In genomic region chr2:129621654-129622490, GRCm38 (mm10) we compare ENCODE assay signal across 14 mouse cellular contexts. TPM values are rescaled to one million over a fixed set of nuclear protein-coding genes. Genes with fewer than 3 reads are reported as not detected.
A peak's percentile ranks its signal among the peaks of the same experiment; 100 is the strongest.
DNase-seq lines count a peak whose midpoint lies in the region; ATAC-seq lines count a peak whose summit lies in the region.
"Had no signal": no experiment of that assay in that cellular context is flagged by ENCODE, and none has a peak within 500 bp of the region (broad histone marks: within the 10 kb centered on the region; RNA-seq: fewer than 3 reads in every experiment).

No protein-coding gene starts in this region.

- WGBS in heart, embryonic 11.5 days (ENCODE audit: insufficient replicate concordance), result 81% methylated on average over 9 of the region's 9 CpGs
- 86% methylated on average over 9 of the region's 9 CpGs for WGBS in midbrain, embryonic 11.5 days
- WGBS in midbrain, embryonic 13.5 days, result 93% methylated on average over 9 of the region's 9 CpGs
- WGBS in forebrain, embryonic 11.5 days, result 90% methylated on average over 9 of the region's 9 CpGs

- H3K9ac ChIP-seq in heart, embryonic 11.5 days (ENCODE audit: low read depth, low read length), result no peak overlapping the region
- no peak overlapping the region for H3K9ac ChIP-seq in midbrain, embryonic 11.5 days (ENCODE audit: low read length)
- no peak overlapping the region for H3K9ac ChIP-seq in midbrain, embryonic 13.5 days (replicated peaks)
- H3K9ac ChIP-seq in forebrain, embryonic 11.5 days (ENCODE audit: low read length), result no peak overlapping the region
- H3K9ac ChIP-seq: forebrain, embryonic 15.5 days; limb, embryonic 13.5 days; lung, embryonic 14.5 days had no signal

- H3K4me3 ChIP-seq in heart, embryonic 11.5 days (ENCODE audit: low read depth, low read length), result no peak overlapping the region
- H3K4me3 ChIP-seq in midbrain, embryonic 11.5 days (ENCODE audit: low read depth, low read length), result no peak overlapping the region
- H3K4me3 ChIP-seq in midbrain, embryonic 13.5 days (replicated peaks), result no peak overlapping the region
- no peak overlapping the region for H3K4me3 ChIP-seq in forebrain, embryonic 11.5 days (ENCODE audit: low read depth, low read length)
- H3K4me3 ChIP-seq: forebrain, embryonic 15.5 days; limb, embryonic 13.5 days; myocyte had no signal

- no peaks in the 10 kb centered on the region for H3K27me3 ChIP-seq in heart, embryonic 11.5 days (ENCODE audit: control insufficient read depth, insufficient read depth, low read length)
- no peaks in the 10 kb centered on the region for H3K27me3 ChIP-seq in midbrain, embryonic 11.5 days (ENCODE audit: control insufficient read depth, insufficient read depth, low read length)
- H3K27me3 ChIP-seq in midbrain, embryonic 13.5 days, result no peaks in the 10 kb centered on the region
- no peaks in the 10 kb centered on the region for H3K27me3 ChIP-seq in forebrain, embryonic 11.5 days (ENCODE audit: control insufficient read depth, insufficient read depth, low read length)
- H3K27me3 ChIP-seq: forebrain, embryonic 15.5 days; limb, embryonic 13.5 days had no signal

- H3K4me2 ChIP-seq in heart, embryonic 11.5 days, result no peak overlapping the region
- H3K4me2 ChIP-seq in midbrain, embryonic 11.5 days, result no peak overlapping the region
- H3K4me2 ChIP-seq in midbrain, embryonic 13.5 days (replicated peaks), result no peak overlapping the region
- no peak overlapping the region for H3K4me2 ChIP-seq in forebrain, embryonic 11.5 days (ENCODE audit: low read depth, low read length, severe bottlenecking)
- H3K4me2 ChIP-seq: forebrain, embryonic 15.5 days; limb, embryonic 13.5 days; lung, embryonic 14.5 days had no signal

- ATAC-seq in heart, embryonic 11.5 days (replicated peaks; ENCODE audit: insufficient number of reproducible peaks, low FRiP score, low TSS enrichment), result no peak
- ATAC-seq in midbrain, embryonic 11.5 days (ENCODE audit: low FRiP score), result no peak
- no peak for ATAC-seq in midbrain, embryonic 13.5 days
- ATAC-seq in megakaryocyte, adult 5-6 weeks (ENCODE audit: poor library complexity, severe bottlenecking), result peak; percentile 28
- no peak for ATAC-seq in forebrain, embryonic 11.5 days (replicated peaks; ENCODE audit: low FRiP score)
- ATAC-seq in CD4-positive, CD25-positive, alpha-beta regulatory T cell, adult 4 months, result no peak
- ATAC-seq: activated CD4-positive, CD25-positive, alpha-beta regulatory T cell, adult 4 months; forebrain, embryonic 15.5 days had no signal

- DNase-seq in heart, adult 11 months, result peak; percentile 85
- DNase-seq in midbrain, embryonic 11.5 days (ENCODE audit: low spot score, missing footprints), result peak; percentile 64
- DNase-seq in cerebellum, adult 8-10 months, result peak; percentile 56
- DNase-seq in forebrain, embryonic 11.5 days (ENCODE audit: low spot score), result no peak
- DNase-seq: lung, embryonic 14.5 days; thymus, adult 2 months had no signal

- H3K4me1 ChIP-seq in heart, embryonic 11.5 days (ENCODE audit: control insufficient read depth, insufficient read depth, low read length), result peaks cover 15% of the 10 kb centered on the region; the same call in 1 of the 2 replicates
- no peaks in the 10 kb centered on the region for H3K4me1 ChIP-seq in midbrain, embryonic 11.5 days (ENCODE audit: control insufficient read depth, insufficient read depth, low read length)
- H3K4me1 ChIP-seq in midbrain, embryonic 13.5 days (replicated peaks), result peaks cover 13% of the 10 kb centered on the region
- 0 out of 2 replicates have a peak, but pooled peaks cover 2% of the 10 kb centered on the region for H3K4me1 ChIP-seq in forebrain, embryonic 11.5 days (replicated peaks; ENCODE audit: control insufficient read depth, insufficient read depth, low read length)

- H3K9me3 ChIP-seq in heart, embryonic 11.5 days (replicated peaks; ENCODE audit: control insufficient read depth, low read length), result no peaks in the 10 kb centered on the region
- no peaks in the 10 kb centered on the region for H3K9me3 ChIP-seq in midbrain, embryonic 11.5 days (ENCODE audit: control insufficient read depth, low read length)
- H3K9me3 ChIP-seq in midbrain, embryonic 13.5 days, result no peaks in the 10 kb centered on the region
- no peaks in the 10 kb centered on the region for H3K9me3 ChIP-seq in forebrain, embryonic 11.5 days (ENCODE audit: control insufficient read depth, low read length)
- H3K9me3 ChIP-seq: forebrain, embryonic 15.5 days; limb, embryonic 13.5 days had no signal

- H3K36me3 ChIP-seq in heart, embryonic 11.5 days (ENCODE audit: control insufficient read depth, insufficient read depth, low read length), result no peaks in the 10 kb centered on the region
- H3K36me3 ChIP-seq in midbrain, embryonic 11.5 days (ENCODE audit: control insufficient read depth, insufficient read depth, low read length), result no peaks in the 10 kb centered on the region
- 0 out of 2 replicates have a peak, but pooled peaks cover 10% of the 10 kb centered on the region for H3K36me3 ChIP-seq in midbrain, embryonic 13.5 days
- H3K36me3 ChIP-seq in forebrain, embryonic 11.5 days (ENCODE audit: control insufficient read depth, insufficient read depth, low read length), result no peaks in the 10 kb centered on the region
- H3K36me3 ChIP-seq: forebrain, embryonic 15.5 days had no signal

- no peak overlapping the region for H3K27ac ChIP-seq in heart, embryonic 11.5 days (ENCODE audit: low read depth, low read length)
- H3K27ac ChIP-seq in midbrain, embryonic 11.5 days (ENCODE audit: low read depth, low read length), result no peak overlapping the region
- no peak overlapping the region for H3K27ac ChIP-seq in midbrain, embryonic 13.5 days
- no peak overlapping the region for H3K27ac ChIP-seq in forebrain, embryonic 11.5 days (ENCODE audit: low read depth, low read length)
- H3K27ac ChIP-seq: forebrain, embryonic 15.5 days; limb, embryonic 13.5 days had no signal

RNA-seq across cellular contexts. Expression of gene Sirpa, which starts 29.2 kb away (rescaled TPM):
- polyA plus RNA-seq in heart, embryonic 11.5 days (2014; fragmentation: Nextera tagmentation; extraction: Ambion mirVana), result 13.0 and 15.7 TPM in 2 replicates
- polyA plus RNA-seq in midbrain, embryonic 11.5 days (2014; fragmentation: Nextera tagmentation; extraction: Ambion mirVana), result 16.0 and 17.9 TPM in 2 replicates
- 19.1 and 21.0 TPM in 2 replicates for polyA plus RNA-seq in midbrain, embryonic 13.5 days (2015; fragmentation: Nextera tagmentation; extraction: Ambion mirVana)
- total RNA-seq in megakaryocyte, adult 5-6 weeks (2015), result 290 and 306 TPM in 2 replicates
- 325 and 361 TPM in 2 replicates for total RNA-seq in megakaryocyte, adult 5-6 weeks (2017)
- 18.7 and 22.5 TPM in 2 replicates for polyA plus RNA-seq in forebrain, embryonic 11.5 days (2014; fragmentation: Nextera tagmentation; extraction: Ambion mirVana)
- under 1 TPM; 0.22 to 0.86 TPM for polyA plus RNA-seq in CD4-positive, CD25-positive, alpha-beta regulatory T cell, adult 4 months (2017; shearing (Covaris generic))
